Mouse (Mus musculus) ES-CJ7 (cell line): ENCODE measurements around the gene Gar1.

Experiments
- DNase-seq: peaks from one replicate; pipeline ENCODE4 v3.0.0; 2011; ENCODE audit warnings: low read depth, low spot score

Gar1 gene

GRCm38 (mm10) chr3:129831035-129831568, at the start of gene Gar1:
Gene Gar1 (minus strand): TSS chr3:129831396.
- peak; percentile 97 for DNase-seq

- DNase-seq = no peak
Measured at GRCm38 (mm10) chr3:129879913-129880312, 48.7 kb upstream of the Gar1 start.

GRCm38 (mm10) chr3:129879131-129879757, 48.0 kb upstream of the Gar1 start:
- DNase-seq = peak; percentile 69

GRCm38 (mm10) chr3:129878405-129879021, 47.3 kb upstream of the Gar1 start, which contains the start of gene Pla2g12a:
Gene Pla2g12a (plus strand): TSS chr3:129878606.
- DNase-seq = peak; percentile 87

GRCm38 (mm10) chr3:129877327-129877726, 46.1 kb upstream of the Gar1 start:
- DNase-seq = no peak

- peak; percentile 76 for DNase-seq
Measured at GRCm38 (mm10) chr3:129863698-129864097, 32.5 kb upstream of the Gar1 start.

GRCm38 (mm10) chr3:129862592-129862991, 31.4 kb upstream of the Gar1 start:
- DNase-seq = peak; percentile 45

- DNase-seq = no peak
Measured at GRCm38 (mm10) chr3:129846846-129847245, 15.7 kb upstream of the Gar1 start.

GRCm38 (mm10) chr3:129845868-129846267, 14.7 kb upstream of the Gar1 start:
- DNase-seq = no peak

- DNase-seq = peak; percentile 84
Measured at GRCm38 (mm10) chr3:129838017-129838416, 6.8 kb upstream of the Gar1 start.

GRCm38 (mm10) chr3:129836965-129837364, 5.8 kb upstream of the Gar1 start:
- no peak for DNase-seq

GRCm38 (mm10) chr3:129836051-129836697, 5.0 kb upstream of the Gar1 start:
- peak; percentile 61 for DNase-seq

GRCm38 (mm10) chr3:129835388-129835934, 4.3 kb upstream of the Gar1 start, which contains the start of gene Cfi:
Gene Cfi (plus strand): TSS chr3:129835884.
- no peak for DNase-seq

GRCm38 (mm10) chr3:129830626-129831025, 570 bp downstream of the Gar1 start:
- no peak for DNase-seq

- DNase-seq = no peak
Measured at GRCm38 (mm10) chr3:129827691-129828090, 3.5 kb downstream of the Gar1 start.

GRCm38 (mm10) chr3:129826691-129827090, 4.5 kb downstream of the Gar1 start:
- DNase-seq = no peak

GRCm38 (mm10) chr3:129824891-129825290, 6.3 kb downstream of the Gar1 start:
- no peak for DNase-seq

GRCm38 (mm10) chr3:129824146-129824545, 7.0 kb downstream of the Gar1 start:
- DNase-seq = no peak

GRCm38 (mm10) chr3:129823293-129823692, 7.9 kb downstream of the Gar1 start:
- DNase-seq = peak; percentile 69

GRCm38 (mm10) chr3:129822206-129822775, 8.9 kb downstream of the Gar1 start, which contains the start of gene Rrh:
Gene Rrh (minus strand): TSS chr3:129822587.
- DNase-seq = no peak

- DNase-seq = no peak
Measured at GRCm38 (mm10) chr3:129821736-129822135, 9.5 kb downstream of the Gar1 start.

GRCm38 (mm10) chr3:129820847-129821246, 10.3 kb downstream of the Gar1 start:
- no peak for DNase-seq
